Mouse (Mus musculus) skeletal muscle tissue, adult 2 months (tissue): ENCODE measurements around the gene Ptp4a2.
"Not testable (repeated sequence)": the region's sequence is repeated elsewhere in the genome, so short reads cannot be mapped to it uniquely, and the experiment has no call there.

ENCODE experiments used
- DNase-seq: peaks from one replicate; pipeline ENCODE4 v3.0.0-alpha.2; 2012; ENCODE audit warnings: low read depth, low spot score

Ptp4a2 gene

DNA sequence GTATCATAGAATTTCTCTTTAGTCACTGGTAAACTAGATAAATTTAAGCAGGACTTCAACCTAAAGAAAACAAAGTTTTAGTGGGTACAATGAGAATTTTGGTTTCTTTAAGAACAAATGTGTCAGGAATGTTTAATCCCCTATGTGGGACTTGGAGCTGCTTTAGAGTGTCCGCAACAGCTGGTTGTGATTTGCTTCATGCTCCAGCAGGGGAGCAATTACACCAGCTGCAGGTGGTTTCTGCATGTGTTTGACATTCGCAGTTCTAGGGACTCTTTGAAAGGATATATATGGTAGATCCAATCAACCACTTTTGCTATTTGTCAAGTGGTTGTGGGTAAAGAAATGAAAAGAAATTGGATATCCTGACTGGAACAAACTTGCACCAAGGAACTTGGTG, 39.5 kb downstream of the Ptp4a2 start:
- DNase-seq = no peak

DNA sequence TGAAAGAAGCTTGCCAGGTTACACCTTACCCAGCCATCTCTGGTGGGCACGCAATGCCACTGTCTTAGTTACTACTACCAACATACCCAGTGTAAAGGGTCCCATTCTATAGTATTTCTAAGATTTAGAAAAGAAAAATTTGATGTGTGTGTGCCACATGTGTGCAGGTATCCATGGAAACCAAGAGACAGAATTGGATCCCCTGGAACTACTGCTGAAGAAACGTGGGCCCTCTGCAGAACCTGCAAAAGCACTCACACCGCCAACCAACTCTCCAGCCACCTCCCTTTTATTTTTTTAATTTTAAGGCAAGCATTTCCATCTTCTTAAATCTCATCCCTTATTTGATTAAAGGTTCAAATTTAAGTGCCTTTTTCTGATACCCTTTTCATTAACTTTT, 40.8 kb downstream of the Ptp4a2 start:
- no peak for DNase-seq

DNA sequence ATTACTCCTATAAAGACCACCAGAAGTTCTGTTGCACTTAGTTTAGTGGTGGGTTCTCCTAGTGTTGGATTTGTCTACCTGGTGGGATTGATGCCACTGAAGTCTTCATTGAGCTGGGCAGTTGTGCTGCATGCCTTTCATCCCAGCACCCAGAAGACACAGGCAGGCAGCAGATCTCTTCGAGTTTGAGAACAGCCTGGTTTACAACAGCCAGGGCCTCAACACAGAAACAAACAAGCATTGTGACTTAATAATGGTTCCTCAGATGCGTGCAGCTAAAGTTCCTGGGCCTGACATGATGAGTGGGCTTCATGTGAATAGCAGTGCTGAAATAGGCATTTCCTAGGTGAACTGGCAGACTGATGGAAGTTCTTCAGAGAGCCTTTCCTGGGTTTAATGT, 42.0 kb downstream of the Ptp4a2 start:
- no peak for DNase-seq

DNA sequence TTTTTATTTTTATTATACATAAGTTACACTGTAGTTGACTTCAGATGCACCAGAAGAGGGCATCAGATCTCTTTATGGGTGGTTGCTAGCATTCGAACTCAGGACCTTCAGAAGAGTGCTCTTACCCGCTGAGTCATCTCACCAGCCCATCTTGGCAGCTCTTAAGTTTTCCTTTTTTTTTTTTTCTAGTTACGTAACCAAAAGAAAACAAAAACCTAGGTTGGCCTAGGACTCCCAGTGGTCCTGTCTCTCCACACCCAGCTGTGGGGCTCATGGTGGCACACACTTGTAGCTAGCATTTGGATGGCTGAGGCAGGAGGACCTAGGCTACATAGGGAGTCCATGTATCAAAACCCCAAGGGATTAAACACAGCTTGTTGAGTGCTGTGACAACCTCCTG, 43.0 kb downstream of the Ptp4a2 start:
- DNase-seq = no peak

DNA sequence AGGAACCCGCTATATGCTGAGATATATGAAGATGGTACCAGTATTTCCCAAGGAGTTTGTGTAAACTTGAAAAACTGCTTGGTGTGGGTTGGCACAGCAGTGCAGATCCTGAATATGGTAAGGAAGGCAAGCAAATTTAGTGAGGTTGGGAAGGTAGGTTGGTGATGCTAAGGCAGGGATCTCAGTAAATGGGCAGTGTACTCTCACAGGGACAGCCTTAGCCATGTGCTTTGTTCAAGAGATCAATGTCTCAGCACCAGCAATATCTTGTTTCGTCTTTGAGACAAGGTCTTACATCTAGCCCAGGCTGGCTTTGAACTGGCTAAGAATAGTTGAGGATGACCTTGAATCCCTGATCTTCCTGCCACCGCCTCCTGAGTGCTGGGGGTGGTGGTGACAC, 43.6 kb downstream of the Ptp4a2 start:
- no peak for DNase-seq

DNA sequence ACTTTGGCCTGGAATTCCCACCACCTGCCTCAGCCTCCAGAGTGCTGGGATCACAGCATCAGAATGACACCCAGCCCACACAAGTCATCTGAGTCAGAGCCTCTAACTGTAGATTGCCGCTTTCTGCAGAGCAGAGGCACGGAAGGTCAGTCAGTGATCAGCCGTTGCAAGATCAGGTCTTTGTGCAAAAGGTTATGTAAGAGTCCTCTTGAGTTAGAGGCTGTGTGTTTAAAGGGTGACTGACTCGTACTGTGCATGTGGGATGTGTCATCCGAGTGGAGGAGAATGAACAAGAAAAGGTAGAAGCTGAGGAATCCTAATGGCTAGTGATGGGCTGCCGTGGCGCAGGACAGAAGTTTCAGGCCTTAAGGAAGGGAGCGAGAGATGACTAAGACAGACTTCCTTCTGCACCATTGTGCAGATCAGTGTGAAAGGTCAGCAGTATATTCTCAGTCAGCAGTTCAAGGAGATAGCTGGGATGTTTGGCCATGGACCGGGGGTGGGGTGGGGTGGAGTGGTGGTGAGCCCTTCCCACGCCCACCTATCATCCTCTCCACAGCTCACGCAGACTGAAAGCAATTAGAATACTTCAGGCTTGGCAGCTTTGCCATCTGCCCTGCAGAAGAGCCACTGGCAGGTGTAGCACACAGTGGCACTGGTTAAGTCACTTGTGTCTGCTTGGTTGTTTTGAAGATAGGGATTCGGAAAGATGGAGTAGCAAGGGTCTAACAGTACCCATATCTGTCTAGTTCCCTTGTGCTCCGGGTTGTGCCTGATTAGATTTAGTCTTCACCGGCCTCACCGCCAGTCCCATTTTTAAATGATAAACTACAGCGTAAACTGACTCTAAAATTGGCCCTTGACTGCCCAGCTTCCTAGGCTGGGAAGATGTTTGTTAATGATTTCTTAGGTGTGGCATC, 44.3 kb downstream of the Ptp4a2 start:
- no peak for DNase-seq

DNA sequence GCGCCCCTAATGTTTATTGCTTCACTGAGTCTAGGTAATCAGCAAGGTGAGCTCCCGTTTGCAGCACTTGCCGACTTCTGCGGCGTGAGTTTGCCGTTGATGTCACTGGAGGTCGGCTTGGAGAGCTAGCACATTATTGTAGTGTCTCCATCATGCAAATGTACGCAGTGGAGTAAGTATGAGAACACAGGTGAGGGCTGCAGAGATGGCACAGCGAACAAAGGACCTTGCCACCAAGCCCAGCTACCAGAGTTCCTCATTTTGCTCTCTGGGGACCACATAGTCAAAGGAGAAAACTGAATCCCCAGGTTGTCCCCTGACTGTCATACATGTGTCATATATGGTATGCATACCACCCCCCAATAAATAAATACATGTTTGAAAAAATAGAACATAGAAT, 49.4 kb downstream of the Ptp4a2 start:
- no peak for DNase-seq

DNA sequence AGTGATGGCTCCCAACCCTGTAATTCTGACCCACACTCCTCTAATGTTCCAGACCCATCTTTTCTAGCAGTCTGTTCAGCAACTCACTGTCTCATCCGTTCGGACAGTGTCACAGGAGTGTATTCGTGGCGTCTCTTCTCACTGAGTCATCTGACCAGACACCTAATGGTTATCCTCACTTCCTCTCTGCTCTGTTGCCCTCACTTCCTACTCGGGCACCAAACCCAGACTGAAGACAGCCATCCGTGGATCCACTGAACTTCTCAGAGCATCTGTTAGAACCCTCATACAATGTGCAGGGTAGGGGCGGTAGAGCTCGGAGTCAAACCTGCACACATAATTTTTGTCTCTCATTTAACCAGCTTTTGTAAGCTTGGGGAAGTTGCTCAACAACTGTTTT, 50.4 kb downstream of the Ptp4a2 start:
- DNase-seq = no peak

DNA sequence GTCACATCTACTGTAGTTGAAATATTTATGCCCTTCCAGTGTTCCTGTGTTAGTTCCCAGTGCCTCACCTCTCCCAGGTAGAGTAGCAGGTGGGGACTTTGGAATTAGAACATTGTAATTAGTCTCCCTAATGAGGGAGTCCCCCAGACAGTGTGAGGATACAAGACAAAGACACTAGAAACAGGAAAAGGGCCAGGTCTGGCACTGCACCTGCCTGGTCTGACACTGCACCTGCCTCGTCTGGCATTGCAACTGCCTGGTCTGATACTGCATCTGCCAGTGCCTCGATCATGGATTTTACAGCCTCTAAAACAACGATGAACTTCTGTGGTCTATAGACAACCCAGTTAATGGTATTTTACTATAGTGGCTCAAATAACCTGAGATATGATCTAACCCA, 51.3 kb downstream of the Ptp4a2 start:
- no peak for DNase-seq

DNA sequence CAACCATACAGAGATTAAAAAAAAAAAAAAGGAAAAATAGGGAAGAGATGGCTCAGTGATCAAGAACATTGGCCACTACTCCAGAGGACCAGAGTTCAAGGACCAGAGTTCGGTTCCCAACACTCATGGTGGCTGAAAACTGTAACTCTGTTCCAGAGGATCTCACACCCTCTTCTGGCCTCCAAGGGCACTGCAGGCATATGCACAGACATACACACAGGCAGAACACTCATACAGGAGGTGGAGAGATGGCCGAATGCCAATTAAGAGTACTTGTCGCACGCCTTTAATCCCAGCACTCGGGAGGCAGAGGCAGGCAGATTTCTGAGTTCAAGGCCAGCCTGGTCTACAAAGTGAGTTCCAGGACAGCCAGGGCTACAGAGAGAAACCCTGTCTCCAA, 55.2 kb downstream of the Ptp4a2 start:
- DNase-seq = not testable (repeated sequence)

DNA sequence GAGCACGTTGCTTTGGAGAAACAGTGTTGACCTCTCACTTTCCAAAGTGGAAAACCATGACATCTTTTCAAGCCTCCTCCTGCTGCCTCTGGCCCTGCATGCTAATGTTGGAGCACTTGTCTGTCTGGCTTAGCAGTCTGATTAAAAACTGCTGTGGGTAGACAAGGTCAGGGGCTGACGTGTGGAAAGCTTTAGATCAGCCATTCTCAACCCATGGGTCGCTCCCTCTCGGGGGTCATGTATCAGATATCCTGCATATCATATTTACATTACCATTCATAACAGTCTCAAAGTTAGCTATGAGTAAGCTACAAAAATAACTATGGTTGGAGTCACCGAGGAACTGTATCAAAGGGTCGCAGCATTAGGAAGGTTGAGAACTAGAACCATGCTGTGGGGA, 57.2 kb downstream of the Ptp4a2 start:
- no peak for DNase-seq

DNA sequence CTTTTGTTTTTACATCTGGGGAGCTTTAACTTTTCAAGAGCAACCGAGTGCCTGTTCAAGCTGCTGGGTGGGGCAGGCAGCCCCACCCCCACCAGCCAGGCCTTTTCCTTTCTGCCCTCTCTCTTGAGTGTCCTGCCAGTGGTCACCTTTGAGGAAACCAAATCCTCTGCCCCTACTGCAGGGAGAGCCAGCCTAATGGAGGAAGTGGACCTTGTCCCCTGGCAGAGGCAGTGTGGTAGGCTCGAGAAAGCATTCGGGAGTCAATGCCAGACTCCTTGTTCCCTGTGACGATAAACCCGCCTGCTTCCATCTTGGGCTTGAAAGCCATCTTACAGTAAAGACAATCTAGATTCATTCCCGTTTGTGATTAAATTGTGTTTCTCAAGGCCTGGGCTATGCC, 59.5 kb downstream of the Ptp4a2 start:
- DNase-seq = no peak

DNA sequence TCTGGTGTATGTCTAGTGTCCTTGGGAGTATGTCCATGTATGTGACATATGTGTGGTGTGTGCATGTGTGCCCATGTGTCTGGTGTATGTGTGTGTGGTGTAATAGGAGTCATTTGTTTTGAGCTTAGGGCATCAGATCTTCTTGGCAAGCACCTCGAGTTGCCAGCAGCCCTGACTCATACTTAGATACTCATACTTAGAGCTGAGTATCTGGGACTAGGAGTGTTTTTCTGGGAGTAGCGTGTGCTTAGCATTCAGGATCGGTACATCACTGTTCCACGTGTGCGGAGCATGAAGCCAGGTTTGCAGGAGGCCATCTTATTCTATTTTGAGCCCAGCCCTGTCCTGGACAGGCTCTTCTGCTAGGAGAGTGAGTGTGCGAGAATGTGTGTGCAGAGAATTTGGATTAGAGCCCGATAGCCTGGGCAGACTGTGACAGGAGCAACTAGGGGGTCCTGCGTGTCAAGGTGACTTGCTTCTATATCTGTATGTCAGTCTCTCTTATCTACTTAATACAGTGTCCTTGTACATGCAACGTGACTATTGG, 61.4 kb downstream of the Ptp4a2 start:
- peak; percentile 39 for DNase-seq

DNA sequence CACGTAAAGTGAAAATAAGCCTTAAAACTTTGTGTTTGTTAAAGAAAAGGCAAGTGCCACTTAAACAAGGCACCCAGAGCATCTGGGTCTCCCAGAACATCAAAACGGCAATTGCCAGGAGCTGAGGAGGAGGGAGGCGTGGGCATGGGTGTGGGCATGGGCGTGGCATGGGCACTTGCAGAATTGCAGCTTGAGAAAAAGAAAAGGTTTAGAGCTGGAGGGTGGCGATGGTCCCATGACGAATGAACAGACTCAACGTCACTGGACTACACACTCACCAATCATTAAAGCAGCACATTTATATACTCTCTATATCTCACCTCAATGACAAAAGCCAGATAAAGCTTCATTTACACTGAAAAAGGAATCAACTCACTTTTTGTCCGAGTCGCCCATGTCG, 63.8 kb downstream of the Ptp4a2 start:
- DNase-seq = no peak

DNA sequence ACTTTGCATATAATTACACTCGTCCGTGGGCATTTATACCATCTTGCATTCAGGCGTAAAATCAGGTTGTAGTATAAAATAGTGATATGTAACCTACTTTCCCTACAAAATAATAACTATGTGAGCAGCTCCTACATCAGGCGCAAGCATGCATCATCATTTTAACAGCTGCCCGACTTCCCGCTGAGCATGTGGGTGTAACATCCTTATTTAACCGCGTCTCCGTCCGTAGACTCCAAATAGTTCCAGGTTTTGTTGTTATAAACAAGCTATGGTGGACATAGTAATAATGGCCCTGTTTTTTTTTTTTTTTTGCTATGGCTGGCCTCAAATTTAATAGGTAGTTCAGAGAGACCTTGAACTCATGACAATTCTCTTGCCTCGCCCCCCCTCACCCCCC, 64.4 kb downstream of the Ptp4a2 start:
- DNase-seq = no peak

DNA sequence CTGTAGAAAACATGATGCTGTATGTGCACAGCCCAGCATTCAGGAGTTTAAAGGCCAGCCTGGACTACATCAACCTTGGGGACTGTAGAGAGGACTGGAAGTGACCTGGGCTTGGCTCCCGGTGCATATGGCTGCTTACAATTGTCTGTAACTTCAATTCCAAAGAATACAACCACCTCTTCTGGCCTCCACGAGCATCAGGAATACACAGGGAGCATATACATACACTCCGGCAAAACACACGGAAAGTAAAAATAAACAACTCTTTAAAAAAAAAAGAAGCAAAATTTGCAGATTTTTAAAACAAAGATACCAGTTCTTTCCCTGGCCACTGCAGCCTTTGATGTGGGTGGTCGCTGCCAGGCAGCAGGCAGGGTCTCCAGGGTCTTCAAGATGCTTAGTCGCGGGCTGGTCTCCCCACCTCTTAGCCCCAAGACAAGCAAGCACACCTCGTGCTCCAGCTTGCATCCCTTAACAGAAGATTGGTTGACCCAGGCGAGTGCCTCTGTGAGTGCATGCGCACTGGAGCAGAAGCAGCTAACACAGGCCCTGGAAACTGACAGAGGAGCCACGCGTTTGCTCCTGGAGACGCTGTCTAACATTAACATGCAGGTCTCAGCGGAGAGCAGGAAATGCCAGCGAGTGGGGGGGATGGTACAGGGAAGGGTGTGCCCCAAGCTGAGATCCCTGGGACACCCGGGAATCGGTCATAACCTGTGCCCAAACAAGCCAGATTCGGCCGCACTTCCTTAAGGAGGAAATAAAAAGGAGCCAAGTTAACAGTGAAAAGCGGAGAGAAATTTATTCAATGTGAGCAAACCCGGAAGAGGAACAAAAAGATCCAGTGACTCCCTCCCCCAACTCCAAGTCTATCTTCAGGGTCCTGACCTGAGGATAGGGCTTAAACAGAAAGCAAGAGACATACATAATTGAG, 66.1 kb downstream of the Ptp4a2 start:
- peak; percentile 62 for DNase-seq

DNA sequence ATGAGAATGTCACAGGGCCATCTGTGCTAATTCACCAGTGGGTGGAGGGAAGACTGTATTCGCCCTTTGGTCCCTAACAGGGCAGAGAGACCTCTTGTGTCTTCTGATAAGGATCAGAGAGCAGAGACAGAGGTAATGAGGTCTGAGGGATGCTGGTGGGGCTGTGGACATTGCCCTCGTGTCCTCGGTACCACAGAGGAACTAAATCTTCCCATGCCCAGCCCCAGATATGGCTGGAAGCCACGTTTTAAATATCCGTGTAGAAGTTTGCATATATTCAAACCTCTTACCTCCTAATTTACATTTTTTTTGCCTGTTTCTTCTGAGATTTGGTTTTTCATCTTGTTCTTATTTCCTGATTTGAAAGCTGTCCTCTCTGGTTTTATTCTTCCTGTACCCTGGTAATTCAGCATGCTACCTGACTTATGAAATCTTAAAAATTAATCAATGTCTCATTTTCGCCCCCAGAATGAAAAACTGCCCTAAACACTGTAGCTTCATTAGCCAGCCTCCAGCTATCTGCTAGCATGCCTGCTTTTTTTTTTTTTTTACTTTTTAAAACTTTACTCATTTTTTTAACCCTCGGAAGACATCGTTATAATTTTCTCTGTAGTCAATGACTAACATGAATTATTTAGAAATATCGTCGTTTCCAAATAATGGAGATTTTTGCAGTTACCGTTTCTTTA, 67.1 kb downstream of the Ptp4a2 start:
- DNase-seq = no peak

DNA sequence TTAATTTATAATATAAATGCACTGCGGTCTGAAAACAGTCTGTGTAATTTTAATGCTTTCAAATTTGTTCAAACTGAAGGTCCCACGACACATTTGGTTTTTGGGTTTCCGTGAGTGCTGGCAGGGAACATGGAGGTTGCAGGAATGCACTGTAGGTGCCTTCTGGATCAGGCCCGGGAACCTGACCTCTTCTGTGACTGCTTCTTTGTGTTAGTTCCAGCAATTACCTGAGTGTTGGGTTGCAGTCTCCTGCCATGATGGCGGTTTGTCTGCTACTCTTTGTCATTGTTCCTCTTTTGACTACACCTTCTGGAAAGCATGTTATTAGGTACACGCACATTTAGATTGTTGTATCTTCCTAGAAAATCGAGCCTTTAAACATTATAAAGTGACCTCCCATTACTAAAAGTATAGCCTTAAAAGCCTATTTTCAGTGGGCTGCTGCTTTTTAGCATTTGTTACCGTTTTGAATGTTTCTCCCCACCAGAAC, 67.7 kb downstream of the Ptp4a2 start:
- DNase-seq = no peak

DNA sequence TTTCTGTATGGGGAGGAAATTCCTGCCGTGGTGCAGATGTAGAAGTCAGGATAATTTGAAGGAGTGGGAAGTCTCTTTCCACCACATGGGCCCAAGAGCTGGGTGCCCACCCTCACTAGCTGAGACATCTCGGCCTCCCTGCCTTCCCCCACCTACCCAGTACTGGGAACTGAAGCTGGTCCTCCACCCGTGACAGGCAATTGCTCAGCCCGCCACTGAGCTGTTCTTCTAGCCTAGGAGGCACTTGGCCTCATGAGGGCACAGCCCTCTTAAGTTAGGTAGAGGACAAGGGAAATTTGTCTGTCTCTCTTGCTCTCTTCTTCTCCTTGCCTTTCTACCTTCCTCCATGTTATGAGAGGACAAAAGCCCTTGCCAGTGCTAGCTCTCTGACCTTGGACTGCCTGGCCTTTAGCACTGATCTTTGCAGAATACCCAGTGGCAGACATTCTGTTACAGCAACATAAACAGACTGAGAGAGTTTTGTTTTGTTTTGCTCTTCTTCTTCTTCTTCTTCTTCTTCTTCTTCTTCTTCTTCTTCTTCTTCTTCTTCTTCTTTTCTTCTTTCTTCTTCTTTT, 68.3 kb downstream of the Ptp4a2 start:
- DNase-seq = no peak

DNA sequence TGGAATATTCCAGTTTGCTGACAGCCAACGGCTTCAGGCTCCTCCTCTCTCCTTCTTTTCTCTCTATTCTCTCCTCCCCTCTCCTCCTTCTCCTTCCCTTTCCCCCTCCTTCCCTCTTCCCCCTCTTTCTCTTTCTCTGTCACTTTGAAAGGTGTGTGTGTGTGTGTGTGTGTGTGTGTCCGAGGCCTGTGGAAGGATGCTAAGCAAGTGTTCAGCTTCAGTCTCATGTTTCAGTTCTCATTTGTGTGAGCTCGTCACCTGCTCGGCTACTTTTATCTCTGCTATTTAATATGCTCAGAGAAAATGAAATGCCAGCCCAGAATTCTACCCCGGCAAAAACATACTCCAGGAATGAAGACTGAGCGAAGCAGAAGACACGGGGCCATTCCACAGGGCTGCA, 69.6 kb downstream of the Ptp4a2 start:
- no peak for DNase-seq

DNA sequence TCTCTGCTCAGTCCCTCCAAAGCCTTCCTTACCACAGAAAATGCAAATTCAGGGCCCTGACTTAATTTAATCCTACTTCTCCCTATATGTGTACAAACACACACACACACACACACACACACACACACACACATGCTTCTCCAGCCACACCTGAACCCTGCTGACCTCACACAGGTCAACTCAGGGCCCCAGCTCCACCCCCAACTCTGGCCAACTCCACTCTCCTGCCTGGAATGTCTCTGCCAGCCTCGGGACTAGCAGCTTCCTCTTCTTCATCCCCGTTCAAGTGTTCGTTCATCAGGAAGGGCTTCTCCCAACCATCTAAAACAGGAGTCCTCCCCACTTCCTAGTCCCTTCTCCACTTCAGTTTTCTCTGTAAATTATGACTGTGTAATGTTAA, 70.6 kb downstream of the Ptp4a2 start:
- no peak for DNase-seq
